Mouse (Mus musculus): Measurements from ENCODE around the gene Fam122a.

DNA sequence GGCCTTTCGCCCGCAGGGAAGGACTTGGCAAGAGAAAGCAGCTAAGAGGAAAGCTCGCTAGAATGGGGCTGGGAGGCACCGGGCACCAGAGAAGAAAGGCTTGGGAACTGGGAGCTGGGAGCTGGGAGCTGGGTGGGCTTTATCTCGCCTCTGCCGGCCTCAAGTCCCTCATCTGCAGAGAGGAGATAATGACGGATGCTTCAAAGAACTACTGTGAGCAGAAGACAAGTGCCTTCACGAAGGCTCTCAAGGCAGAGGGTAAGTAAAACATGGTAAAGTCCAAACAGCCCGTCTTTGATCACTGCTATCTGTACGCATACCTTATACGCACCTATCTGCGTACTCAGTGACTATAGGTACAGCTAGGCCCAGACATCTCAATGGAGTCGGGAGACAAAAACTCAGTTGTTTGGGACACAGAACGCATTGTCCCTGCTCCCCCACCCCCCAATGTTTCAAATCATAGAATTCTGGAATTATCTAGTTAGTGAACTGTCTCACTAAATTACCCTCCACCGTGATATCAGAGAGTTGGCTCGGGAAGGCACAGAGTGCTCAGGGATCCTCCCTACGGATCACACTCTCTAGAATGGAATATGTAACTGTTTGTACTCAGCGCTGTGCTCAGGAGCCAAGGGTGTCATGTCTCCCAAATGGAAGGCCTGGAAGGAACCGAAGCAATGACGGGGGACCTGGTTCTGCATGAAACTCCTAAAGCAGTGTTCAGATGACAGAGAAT is 36.1 kb upstream of the Fam122a start:
- TF ChIP-seq CTCF (IDR thresholded peaks at IDR 0.05; ENCODE audit: low read depth) (no peak), EP300 (IDR thresholded peaks at IDR 0.05; ENCODE audit: low read depth) (no peak)
